In genomic region chr4:43492821-43493185, GRCm38 (mm10) we compare ENCODE assay signal across 8 mouse cellular contexts. TPM values are rescaled to one million over a fixed set of nuclear protein-coding genes. Genes with fewer than 3 reads are reported as not detected.
DNase-seq lines count a peak whose midpoint lies in the region; ATAC-seq and TF ChIP-seq lines count a peak whose summit lies in the region.

Gene Ccdc107 (plus strand): TSS chr4:43492900.

- DNase-seq in heart, postnatal 10 days, result peak; percentile 91 to 94
- DNase-seq in large intestine, adult 2 months (ENCODE audit: low read depth, low spot score), result no peak
- DNase-seq in liver, postnatal 0 days, result peak; percentile 92
- peak; percentile 80 for DNase-seq in testis, postnatal 10 days (ENCODE audit: low spot score)

- H3K4me1 ChIP-seq in ES-Bruce4 (ENCODE audit: control insufficient read depth, insufficient read depth, low read length), result no peaks in the 10 kb centered on the region
- H3K4me1 ChIP-seq in forebrain, embryonic 13.5 days, result peaks cover 28% of the 10 kb centered on the region
- peaks cover 12% of the 10 kb centered on the region for H3K4me1 ChIP-seq in liver, postnatal 0 days (ENCODE audit: insufficient read depth)
- H3K4me1 ChIP-seq in neural tube, embryonic 14.5 days (ENCODE audit: control insufficient read depth, insufficient read depth, low read length), result peaks cover 10% of the 10 kb centered on the region

- TF ChIP-seq EP300 in ES-Bruce4 (IDR thresholded peaks at IDR 0.05; ENCODE audit: insufficient read depth, low read depth, low read length), result peak; percentile 56; the same call in 1 of the 2 replicates
- peak; percentile 77 for TF ChIP-seq EP300 in liver, postnatal 0 days (IDR thresholded peaks at IDR 0.05; ENCODE audit: low read depth)

- H3K9me3 ChIP-seq in ES-Bruce4 (replicated peaks; ENCODE audit: control insufficient read depth, insufficient read depth, low read length, poor library complexity, severe bottlenecking), result no peaks in the 10 kb centered on the region
- H3K9me3 ChIP-seq in forebrain, embryonic 13.5 days (replicated peaks), result peaks cover 3% of the 10 kb centered on the region; the same call in 1 of the 2 replicates
- H3K9me3 ChIP-seq in liver, postnatal 0 days (ENCODE audit: low read length), result no peaks in the 10 kb centered on the region
- no peaks in the 10 kb centered on the region for H3K9me3 ChIP-seq in neural tube, embryonic 14.5 days (ENCODE audit: control insufficient read depth, low read length)

- H3K4me2 ChIP-seq in forebrain, embryonic 13.5 days, result peak within 1 kb of the TSS; percentile 63
- H3K4me2 ChIP-seq in liver, postnatal 0 days (ENCODE audit: low read depth, low read length), result peak within 1 kb of the TSS; percentile 92
- peak within 1 kb of the TSS; percentile 51 for H3K4me2 ChIP-seq in neural tube, embryonic 14.5 days (ENCODE audit: low read depth, low read length)

- H3K27ac ChIP-seq in ES-Bruce4 (ENCODE audit: insufficient read depth, low read length), result no peak within 1 kb of the TSS
- H3K27ac ChIP-seq in forebrain, embryonic 13.5 days, result peak within 1 kb of the TSS; percentile 83
- H3K27ac ChIP-seq in liver, postnatal 0 days (ENCODE audit: low read depth), result peak within 1 kb of the TSS; percentile 83
- H3K27ac ChIP-seq in neural tube, embryonic 14.5 days (ENCODE audit: low read depth, low read length), result peak within 1 kb of the TSS; percentile 86

- intact Hi-C loops in heart, postnatal 10 days (cut with DNase I), result loop anchor here (2.0 kb wide), 1 partner anchor 32 kb away; no protein-coding TSS in a partner anchor

- no peak for TF ChIP-seq CTCF in ES-Bruce4 (IDR thresholded peaks at IDR 0.05; ENCODE audit: low read depth, low read length)
- peak; percentile 23; the same call in 1 of the 2 replicates for TF ChIP-seq CTCF in liver, postnatal 0 days (IDR thresholded peaks at IDR 0.05; ENCODE audit: low read depth)

- no peak for TF ChIP-seq POLR2A in ES-Bruce4 (IDR thresholded peaks at IDR 0.05; ENCODE audit: insufficient read depth, low read length)

- no peaks in the 10 kb centered on the region for H3K27me3 ChIP-seq in ES-Bruce4 (ENCODE audit: control insufficient read depth, insufficient read depth, low read length, poor library complexity, severe bottlenecking)
- H3K27me3 ChIP-seq in forebrain, embryonic 13.5 days, result no peaks in the 10 kb centered on the region
- H3K27me3 ChIP-seq in liver, postnatal 0 days (ENCODE audit: insufficient read depth, low read length), result no peaks in the 10 kb centered on the region
- H3K27me3 ChIP-seq in neural tube, embryonic 14.5 days (ENCODE audit: control insufficient read depth, insufficient read depth, low read length), result no peaks in the 10 kb centered on the region

- 0 out of 2 replicates have a peak, but pooled peaks cover 5% of the 10 kb centered on the region for H3K36me3 ChIP-seq in ES-Bruce4 (ENCODE audit: control insufficient read depth, insufficient read depth, low read length, poor library complexity, severe bottlenecking)
- peaks cover 18% of the 10 kb centered on the region; the same call in 1 of the 2 replicates for H3K36me3 ChIP-seq in forebrain, embryonic 13.5 days (ENCODE audit: poor library complexity, severe bottlenecking)
- peaks cover 26% of the 10 kb centered on the region for H3K36me3 ChIP-seq in liver, postnatal 0 days (replicated peaks; ENCODE audit: insufficient read depth, low read length)
- no peaks in the 10 kb centered on the region for H3K36me3 ChIP-seq in neural tube, embryonic 14.5 days (ENCODE audit: control insufficient read depth, insufficient read depth, low read length)

- H3K4me3 ChIP-seq in ES-Bruce4 (ENCODE audit: low read depth, low read length), result peak within 1 kb of the TSS; percentile 92
- peak within 1 kb of the TSS; percentile 56 for H3K4me3 ChIP-seq in forebrain, embryonic 13.5 days
- peak within 1 kb of the TSS; percentile 84 for H3K4me3 ChIP-seq in liver, postnatal 0 days (ENCODE audit: low read depth, low read length)
- peak within 1 kb of the TSS; percentile 71 for H3K4me3 ChIP-seq in neural tube, embryonic 14.5 days (ENCODE audit: low read depth, low read length)

- peak within 1 kb of the TSS; percentile 91 for H3K9ac ChIP-seq in ES-Bruce4 (ENCODE audit: low read depth, poor library complexity, severe bottlenecking)
- H3K9ac ChIP-seq in forebrain, embryonic 13.5 days, result peak within 1 kb of the TSS; percentile 76
- peak within 1 kb of the TSS; percentile 83 for H3K9ac ChIP-seq in liver, postnatal 0 days (replicated peaks)
- H3K9ac ChIP-seq in neural tube, embryonic 14.5 days (replicated peaks; ENCODE audit: low read depth, low read length), result peak within 1 kb of the TSS; percentile 86

- ATAC-seq in cerebellum, adult (ENCODE audit: insufficient number of reproducible peaks, low FRiP score, low TSS enrichment), result peak; percentile 98
- ATAC-seq in forebrain, embryonic 13.5 days, result peak; percentile 98
- ATAC-seq in liver, postnatal 0 days, result peak; percentile 95
- peak; percentile 98 for ATAC-seq in neural tube, embryonic 14.5 days (ENCODE audit: low read depth)

- WGBS in forebrain, embryonic 13.5 days, result under 1% methylated on average over 25 of the region's 25 CpGs
- under 1% methylated on average over 25 of the region's 25 CpGs for WGBS in large intestine, adult 2 months
- under 1% methylated on average over 25 of the region's 25 CpGs for WGBS in liver, postnatal 0 days (ENCODE audit: insufficient replicate concordance)
- WGBS in neural tube, embryonic 14.5 days, result under 1% methylated on average over 25 of the region's 25 CpGs

RNA-seq across cellular contexts. Expression of gene Ccdc107, which starts in this region (rescaled TPM):
- polyA plus RNA-seq in ES-Bruce4 (2011; ENCODE audit: insufficient read depth, insufficient read length, low read depth, missing spikeins), result 16.5 and 17.8 TPM in 2 replicates
- polyA plus RNA-seq in forebrain, embryonic 13.5 days (2015; fragmentation: Nextera tagmentation; extraction: Ambion mirVana), result 51.1 and 52.0 TPM in 2 replicates
- 10 to 100 TPM; 26.1 to 27.3 TPM for total RNA-seq in heart, postnatal 10 days (2021)
- 187 and 232 TPM in 2 replicates for polyA plus RNA-seq in large intestine, adult 2 months (2012; rRNA removed)
- polyA plus RNA-seq in liver, postnatal 0 days (2015; fragmentation: Nextera tagmentation; extraction: Ambion mirVana), result 41.1 and 46.0 TPM in 2 replicates
- 81.4 and 87.2 TPM in 2 replicates for polyA plus RNA-seq in neural tube, embryonic 14.5 days (2014; fragmentation: Nextera tagmentation; extraction: Ambion mirVana)
